Mouse (Mus musculus) right cerebral cortex, adult 2 months (tissue): ENCODE measurements around the gene Fnbp1.

Experiments used
- DNase-seq, 2 experiments: peaks; one replicate each; pipeline ENCODE4 v3.0.0; 2021 to 2022; ENCODE audit warnings: low spot score in 2 of 2

The Fnbp1 gene

GRCm38 (mm10) chr2:31124694-31125093 is 17.1 kb downstream of the Fnbp1 start:
- DNase-seq = no peak

GRCm38 (mm10) chr2:31123493-31123892 is 18.3 kb downstream of the Fnbp1 start:
- DNase-seq = no peak

DNA sequence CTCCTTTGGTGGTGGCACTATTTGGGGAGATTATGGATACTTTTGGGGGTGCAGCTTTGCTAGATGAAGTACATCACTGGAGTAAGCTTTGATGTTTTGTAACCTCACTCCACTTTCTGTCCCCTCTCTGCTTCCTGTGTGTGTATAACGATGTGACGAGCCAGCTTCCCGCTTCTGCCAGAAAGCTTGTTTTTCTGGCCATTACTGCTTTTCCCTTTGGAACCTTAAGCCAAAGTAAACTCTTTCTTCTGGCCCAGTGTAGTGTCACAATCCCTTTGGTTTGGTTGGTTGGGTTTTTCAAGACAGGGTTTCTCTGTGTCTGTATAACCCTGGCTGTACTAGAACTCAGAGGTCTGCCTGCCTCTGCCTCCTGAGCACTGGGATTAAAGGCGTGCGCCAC is 19.0 kb downstream of the Fnbp1 start:
- no peak for DNase-seq

DNA sequence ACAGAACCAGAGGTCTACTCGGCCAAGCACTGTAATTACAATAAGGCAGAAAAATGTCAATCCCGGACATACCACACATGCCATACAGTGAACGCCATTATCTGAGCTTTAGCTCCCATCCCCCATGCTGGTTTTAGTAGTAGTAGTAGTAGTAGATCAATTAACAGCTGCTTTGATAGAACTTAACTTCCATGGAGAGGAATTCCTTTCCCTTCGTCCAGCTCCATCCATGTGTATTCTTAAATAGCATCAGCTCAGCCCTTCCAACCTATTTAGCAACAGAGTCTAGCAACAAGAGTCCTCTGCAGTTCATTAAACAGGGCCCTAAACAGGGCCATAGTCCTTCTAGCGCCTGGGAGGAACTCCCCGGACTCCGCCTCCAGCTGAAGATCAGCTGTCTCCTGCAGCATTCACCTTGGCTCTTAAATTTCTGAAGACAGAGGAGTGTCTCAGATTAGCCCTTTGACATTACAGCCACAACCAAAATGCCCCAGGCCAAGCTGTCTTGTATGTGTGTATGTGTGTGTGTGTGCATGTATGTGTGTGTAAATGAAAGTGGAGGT is 20.6 kb downstream of the Fnbp1 start:
- DNase-seq = no peak

- peak; percentile 32 to 61 for DNase-seq
Observed at GRCm38 (mm10) chr2:31119795-31120194, 22.0 kb downstream of the Fnbp1 start.

GRCm38 (mm10) chr2:31118639-31119380 is 23.0 kb downstream of the Fnbp1 start:
- DNase-seq = no peak

DNA sequence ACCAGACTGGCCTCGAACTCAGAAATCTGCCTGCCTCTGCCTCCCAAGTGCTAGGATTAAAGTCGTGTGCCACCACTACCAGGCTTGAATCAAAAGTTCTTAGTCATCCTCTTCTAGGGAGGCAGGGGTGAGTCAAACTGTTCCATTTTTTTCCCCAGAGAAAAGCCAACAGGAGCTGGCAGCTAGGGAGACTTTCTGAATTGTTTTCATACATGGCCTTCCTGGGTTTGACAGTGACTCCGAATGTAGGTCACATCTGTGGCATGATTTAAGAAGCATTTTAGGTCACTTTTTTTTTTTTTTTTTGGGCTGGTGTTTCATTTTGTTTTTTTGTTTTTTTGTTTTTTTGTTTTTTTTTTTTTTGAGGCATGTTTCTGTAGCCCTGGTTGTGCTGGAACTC is 23.6 kb downstream of the Fnbp1 start:
- DNase-seq = no peak

- DNase-seq = no peak
Observed at GRCm38 (mm10) chr2:31115943-31116731, 25.7 kb downstream of the Fnbp1 start.

DNA sequence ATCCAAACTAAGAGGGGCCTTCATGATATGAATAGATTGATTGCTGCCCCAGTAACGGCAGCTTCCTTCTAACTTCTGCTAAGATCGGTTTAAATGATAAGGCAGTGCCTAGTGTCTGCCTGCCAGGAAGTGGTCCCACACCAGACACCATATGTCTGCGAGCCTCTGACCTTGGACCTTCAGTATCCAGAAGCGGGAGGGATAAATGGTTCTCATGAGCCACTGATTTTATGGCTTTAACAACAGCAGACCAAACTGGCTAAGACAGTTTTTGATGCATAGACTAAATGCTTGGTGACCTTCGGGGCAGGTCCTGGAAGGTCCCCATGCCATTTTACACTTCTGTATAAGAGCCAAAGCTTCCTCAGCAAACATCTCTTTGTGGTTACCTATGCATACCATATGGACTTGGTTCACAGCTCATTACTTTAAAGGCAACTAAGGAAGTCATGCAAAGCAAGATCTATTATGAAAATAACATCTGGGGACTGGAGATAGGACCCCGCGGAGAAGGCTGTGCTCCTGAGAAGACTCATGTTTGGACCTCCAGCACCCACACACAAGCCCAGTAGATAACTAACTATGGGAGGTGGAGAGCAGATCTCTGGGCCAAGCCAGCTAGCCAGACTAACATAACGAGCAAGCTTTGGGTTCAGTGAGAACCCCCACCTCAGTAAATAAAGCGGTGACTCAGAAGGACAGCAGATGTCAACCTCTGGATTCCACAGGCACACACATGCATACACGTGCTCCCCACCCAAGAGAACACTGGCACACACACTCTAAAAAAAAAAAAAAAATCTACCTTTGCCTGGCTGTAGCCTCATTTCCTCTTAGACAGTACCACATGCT is 26.5 kb downstream of the Fnbp1 start:
- DNase-seq = no peak

- DNase-seq = no peak
Observed at GRCm38 (mm10) chr2:31114205-31114604, 27.6 kb downstream of the Fnbp1 start.

- no peak for DNase-seq
Observed at GRCm38 (mm10) chr2:31111685-31112084, 30.1 kb downstream of the Fnbp1 start.

DNA sequence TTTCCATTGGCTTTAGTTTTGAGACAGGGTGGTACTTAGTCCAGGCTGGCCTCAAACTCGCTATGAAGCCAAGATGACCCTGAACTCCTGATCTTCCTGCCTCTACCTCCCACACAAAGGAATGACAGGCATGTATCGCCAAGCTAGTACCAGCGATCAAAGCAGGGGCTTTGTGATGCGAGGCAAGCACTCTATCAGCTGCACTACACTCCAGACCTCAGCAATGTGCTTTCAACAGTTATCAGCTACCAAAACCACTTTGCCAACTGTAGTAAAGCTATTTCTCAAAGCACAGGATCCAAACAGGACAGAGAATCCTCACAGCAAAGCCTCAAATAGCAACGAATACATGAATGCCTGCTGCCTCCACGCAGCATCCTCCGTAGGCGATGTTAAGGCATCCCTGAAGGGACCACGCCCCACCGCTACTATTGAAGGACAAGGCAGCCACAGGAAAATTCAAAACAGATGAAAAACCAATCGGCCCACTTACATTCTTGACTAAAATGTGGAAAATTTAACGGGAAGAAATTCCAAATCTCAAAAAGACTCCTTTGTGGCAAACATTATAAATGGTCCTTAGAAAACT is 31.8 kb downstream of the Fnbp1 start:
- DNase-seq = peak; percentile 42 to 66

DNA sequence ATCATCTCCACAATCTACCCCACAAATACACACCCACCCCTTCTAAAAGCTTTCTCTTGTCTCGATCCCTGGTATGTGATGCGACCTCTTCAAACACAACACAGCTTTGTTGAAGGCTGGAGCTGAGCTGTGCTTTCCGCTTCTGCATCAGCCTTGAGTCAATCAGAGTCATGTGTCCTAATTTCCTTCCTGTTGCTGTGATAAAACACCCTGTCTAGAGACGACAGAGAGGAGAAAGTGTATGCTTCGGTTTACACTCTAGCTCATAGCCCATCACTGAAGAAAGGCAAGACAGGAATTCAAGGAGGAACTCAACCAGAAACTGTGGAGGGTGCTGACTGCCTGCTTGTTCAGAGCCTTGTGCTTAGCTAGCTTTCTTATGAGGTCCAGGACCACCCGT is 33.6 kb downstream of the Fnbp1 start:
- no peak for DNase-seq

DNA sequence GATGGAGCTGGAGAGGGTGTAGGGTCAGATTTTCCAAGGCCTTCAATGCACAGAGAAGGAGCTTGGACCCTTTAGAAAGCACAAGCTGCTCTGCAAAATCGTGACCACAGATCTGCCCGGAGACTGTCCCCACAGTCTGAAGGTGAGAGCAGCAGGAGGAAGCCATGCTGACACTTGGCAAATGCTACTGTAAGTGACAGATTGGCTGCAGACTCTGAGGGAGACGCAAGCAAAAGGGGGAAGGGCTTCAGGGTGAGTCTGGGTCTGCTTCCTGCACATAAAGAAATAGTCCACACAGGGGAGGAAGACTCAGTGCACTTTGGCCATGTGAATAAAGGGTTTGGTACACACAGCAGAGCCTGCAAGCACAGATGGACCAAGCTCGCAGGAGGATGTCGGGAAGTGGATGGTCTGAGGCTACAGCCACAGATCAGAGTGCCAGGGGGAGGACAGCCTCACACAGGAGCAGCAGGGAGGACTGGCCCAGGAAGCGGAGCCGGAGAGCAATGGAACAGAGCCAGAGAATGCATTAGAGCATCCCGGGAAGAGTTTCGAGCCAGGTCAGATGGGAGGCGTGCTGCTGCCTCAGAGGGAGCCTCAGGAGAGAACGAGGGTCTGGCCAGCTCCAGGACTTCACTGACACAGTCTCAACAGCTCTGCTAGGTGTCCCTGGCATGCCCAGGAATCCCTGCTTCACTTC is 35.0 kb downstream of the Fnbp1 start:
- no peak for DNase-seq

DNA sequence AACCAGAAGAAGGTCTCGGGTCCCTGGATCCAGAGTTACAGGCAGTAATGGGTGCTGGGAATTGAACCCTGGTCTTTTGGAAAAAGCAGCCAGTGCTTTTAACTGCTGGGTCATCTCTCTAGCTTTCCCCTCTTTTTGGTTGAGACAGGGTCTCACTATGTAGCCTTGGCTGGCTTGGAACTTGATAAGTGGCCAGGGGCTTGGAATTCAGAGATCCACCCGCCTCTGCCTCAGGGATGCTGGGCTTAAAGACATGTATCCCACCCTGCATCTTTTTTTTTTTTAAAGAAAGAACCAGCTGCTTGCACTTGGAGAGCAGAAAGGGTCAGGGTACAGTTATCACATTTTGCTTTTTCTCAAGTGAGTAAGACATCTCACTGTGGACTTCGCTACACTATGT is 35.8 kb downstream of the Fnbp1 start:
- no peak for DNase-seq

- DNase-seq = no peak
Observed at GRCm38 (mm10) chr2:31105279-31105678, 36.5 kb downstream of the Fnbp1 start.

GRCm38 (mm10) chr2:31103321-31103720 is 38.5 kb downstream of the Fnbp1 start:
- no peak for DNase-seq

DNA sequence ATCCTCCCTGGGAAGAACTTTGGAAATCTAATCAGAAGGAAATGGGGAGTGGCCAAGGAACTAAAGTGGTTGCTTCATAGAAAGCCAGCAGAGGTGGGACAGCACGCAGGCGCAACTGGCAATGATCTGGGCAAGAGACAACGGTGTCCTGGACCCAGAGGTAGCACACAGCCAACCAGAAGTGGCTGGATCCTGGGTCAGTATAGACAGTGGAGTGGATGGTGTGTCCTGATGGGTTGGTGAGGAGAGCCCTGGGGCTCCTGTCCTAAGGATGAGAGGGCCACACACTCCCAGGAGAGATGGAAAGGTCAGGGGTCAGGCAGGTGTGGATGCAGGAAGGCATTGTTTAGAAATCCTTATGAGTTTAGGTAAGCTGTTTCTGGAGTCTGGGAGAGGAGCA is 40.5 kb downstream of the Fnbp1 start:
- no peak for DNase-seq

- DNase-seq = no peak
Observed at GRCm38 (mm10) chr2:31099079-31099478, 42.7 kb downstream of the Fnbp1 start.

GRCm38 (mm10) chr2:31098616-31099015 is 43.2 kb downstream of the Fnbp1 start:
- no peak for DNase-seq

DNA sequence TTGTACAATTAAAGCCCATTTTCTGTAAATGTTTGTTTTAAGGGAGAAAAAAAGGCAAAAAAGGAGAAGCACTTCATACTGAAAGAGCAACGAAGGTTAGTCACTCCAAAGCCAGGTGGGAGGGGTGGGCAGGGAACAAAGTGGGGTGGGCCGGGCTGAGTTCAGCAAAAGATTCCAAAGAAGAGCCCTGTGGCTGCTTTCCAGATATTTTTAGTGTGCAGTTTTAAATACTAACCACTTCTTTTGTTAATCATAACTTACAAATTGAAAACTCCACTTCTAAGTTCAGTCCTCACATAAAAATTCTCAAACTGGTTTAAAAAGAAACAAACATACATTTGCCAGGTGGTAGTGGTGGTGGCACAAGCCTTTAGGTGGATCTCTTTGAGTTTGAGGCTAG is 44.5 kb downstream of the Fnbp1 start:
- DNase-seq = no peak
